Mouse (Mus musculus): ENCODE data around the gene E2f1.

The E2f1 gene

DNA sequence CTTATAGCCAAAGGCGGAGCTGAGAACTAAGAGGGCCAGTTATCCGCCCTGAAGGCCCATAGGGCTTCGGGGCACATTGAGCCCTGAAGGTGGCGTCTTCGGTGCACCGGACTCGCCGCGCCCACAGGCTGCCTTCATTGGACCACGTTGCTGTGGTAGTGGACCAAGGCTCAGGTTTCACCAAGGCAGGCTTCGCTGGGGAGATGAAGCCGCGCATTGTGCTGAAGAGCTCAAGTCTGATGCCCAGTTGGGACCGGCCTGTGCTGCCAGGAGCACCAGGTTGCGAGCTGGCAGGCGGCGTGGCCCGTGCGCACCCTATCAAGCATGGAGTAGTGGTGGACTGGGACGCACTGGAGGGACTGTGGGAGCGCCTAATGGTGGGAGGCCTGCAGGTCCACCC is 17.8 kb downstream of the E2f1 start:
- no peak for DNase-seq (ENCODE audit: low read depth)

DNA sequence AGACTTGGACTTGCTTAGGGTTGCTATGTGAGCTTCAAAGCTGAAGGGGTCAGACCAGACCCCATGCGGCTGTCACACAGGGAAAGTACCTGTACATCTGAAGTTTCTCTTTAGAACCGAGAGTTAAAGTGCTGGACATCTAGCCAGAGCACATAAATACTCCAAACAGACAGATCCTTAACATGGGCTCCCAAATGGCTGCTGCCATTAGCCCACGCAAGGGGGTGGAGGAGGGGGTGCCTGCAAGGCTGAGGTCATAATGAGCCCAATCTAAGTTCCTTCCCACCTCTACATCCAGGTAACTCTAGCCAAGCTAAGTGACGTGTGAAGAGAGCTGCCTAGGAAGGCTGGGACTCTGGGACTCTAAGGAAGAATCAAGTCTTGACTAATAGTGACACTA is 18.2 kb downstream of the E2f1 start, which contains the start of gene Actl10:
Gene Actl10 (plus strand): TSS at position 301 of the 400 bp plus-strand sequence.
- DNase-seq (ENCODE audit: low read depth) = no peak

DNA sequence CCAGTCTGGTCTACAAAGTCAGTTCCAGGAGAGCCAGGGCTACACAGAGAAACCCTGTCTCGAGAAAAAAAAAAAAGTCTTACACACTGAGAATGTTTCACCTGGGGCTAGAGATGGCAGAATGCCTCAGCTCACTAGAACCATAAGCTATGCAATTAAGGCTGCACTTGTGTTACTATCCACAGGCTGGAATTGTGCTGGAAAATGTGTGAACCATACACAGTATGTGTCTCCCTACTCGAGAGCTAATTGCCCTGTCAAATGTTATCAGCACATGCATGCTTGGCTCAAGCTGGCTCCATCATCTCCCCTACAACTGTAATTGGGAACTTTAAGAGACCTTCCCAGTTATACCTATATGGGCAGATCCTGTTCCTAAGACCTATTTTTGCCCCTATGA is 18.8 kb downstream of the E2f1 start:
- DNase-seq (ENCODE audit: low read depth) = no peak

DNA sequence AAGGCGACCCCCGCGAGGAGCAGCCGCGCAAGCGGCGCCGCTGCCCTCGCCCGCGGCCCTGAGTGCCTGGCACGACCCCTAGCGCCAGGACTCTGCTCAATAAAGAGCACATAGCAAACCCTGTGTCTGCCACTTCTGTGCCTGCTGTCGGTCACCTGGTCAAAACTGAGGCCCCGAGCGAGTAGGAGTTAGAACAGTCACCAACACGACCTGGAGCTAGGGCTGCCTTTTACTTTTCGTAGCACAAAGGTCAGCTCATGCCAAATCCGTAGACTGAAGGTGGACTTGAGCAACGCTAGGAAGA is 19.9 kb downstream of the E2f1 start:
- no peak for DNase-seq (ENCODE audit: low read depth)

DNA sequence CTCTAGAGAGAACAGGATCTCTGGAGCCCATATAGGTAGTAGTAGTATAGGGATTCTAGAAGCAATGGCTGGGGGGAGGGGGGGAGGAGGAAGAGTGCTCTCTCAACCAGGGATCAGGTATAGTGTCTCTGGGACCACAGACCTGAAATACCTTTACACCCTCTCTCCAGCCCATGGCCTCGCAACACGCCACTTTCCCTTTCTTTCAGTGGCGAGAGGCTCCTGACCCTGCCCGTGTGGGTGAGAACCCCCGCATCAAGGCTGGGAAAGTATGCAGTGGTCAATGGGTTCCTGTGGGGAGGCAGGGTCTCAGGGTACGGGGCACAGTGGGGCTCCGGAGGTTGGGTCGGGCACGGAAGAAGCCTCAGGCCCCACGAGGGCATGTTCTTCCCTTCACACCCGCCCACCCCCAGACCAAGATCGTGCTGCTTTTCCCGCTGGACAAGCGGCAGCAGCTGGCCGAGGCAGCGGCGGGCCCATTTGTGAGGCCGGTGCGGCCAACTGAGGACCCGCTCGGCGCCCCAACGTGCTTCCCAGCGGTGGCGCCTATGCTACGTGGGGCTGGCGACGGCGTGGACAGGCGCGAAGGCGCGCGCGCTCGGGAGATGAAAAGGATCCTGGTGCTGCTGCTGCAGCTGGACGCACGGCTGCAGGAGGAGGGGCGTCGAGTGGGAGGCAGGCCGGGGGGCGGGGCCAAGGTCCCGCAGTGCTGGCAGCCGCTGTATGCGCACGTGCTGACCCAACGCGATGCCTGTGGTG is 20.4 kb downstream of the E2f1 start:
- no peak for DNase-seq (ENCODE audit: low read depth)

DNA sequence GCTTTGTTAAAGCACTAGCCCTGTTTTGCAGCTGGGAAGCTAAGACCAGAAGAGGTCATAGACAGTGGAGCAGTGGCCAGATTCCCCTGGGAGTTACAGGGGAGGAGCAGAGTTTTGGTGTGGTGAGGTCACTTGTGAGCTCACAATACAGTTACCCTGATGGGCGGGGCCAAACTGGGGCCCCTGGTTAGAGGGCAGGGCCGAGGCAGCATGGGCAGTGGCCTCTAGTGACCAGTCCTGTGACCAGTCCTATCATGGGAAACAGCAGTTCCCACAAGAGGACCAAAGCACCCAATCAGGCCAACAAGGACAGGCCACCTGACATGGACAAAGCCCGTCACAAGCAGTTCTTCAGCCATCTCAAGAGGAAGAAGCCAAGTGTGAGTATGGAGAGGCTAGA is 21.0 kb downstream of the E2f1 start:
- DNase-seq (ENCODE audit: low read depth) = no peak

DNA sequence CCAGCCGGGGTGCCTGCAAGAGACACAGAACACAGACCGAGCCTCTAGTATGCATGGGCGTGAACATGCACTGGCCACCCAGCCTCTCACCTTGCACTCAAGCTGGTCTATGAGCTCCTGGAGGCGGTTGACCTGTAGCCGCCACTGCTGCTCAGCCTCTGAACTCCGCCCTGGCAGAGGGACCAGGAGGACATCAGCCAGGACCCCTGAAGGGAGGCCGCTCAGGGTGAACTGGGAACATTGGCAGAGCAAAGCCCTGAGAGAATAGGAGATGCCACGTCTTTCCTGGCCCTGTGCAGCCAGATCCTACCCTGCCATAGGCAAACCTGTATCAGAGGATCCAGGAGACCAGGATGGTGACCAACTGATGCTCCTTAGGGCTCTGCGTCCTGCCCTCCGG is 23.0 kb downstream of the E2f1 start, which contains the start of gene 1700003F12Rik:
Gene 1700003F12Rik (plus strand): TSS at position 375 of the 400 bp plus-strand sequence.
- DNase-seq (ENCODE audit: low read depth) = no peak

DNA sequence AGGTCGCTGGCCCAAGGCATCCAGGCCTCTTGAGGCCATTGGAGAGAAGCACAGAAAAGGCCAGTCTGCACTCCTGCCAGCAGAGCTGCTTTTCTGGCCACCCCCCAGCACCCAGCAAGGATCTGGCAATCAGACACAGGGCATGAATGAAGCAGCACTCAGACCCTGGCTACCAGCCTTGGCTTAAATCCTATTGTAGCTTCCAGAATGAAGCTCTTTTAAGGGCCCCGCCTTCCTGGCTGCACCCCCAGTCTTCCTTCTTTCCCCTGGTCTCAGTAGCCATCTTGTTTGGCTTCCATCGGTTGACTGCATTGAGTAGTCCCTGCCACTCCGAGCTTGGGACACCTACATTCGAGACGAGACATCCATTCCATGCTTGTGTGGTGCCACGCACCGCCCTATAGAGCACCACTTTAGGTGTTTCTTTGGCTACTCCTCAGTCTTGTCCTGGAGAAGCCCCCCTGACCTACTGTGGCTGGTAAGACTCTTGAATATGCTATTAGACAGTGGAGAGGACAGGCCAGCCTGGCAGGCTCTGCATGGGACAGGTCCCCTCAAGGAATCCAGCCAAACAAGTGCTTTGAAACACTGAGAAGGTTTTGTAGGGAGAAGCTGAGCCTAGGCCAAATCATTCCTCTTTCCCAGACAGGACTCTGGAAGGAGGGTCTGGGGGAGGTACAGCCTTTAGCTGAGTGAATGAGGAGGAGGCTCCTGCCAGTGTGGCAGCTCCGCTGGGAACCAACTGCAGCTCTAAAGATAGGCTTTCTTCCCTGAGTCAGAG is 25.9 kb downstream of the E2f1 start:
- DNase-seq (ENCODE audit: low read depth) = peak; percentile 56

DNA sequence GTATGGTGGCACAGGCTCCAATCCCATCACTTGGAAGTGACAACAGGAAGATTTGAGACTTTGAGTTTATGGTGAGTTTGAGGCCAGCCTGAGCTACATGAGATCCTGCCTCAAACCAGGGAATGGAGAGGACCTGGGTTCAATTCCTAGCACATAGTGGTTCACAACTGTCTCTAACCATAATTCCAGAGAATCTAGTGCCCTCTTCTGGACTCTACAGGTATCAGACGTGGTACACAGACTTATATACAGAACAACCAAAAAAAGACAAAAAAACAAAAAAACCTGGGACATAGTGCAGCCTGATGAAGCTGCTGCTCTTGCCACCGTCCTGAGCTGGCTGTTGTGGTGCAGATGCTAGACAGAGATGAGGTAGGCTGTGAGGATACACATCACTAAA is 28.1 kb downstream of the E2f1 start:
- DNase-seq (ENCODE audit: low read depth) = no peak

DNA sequence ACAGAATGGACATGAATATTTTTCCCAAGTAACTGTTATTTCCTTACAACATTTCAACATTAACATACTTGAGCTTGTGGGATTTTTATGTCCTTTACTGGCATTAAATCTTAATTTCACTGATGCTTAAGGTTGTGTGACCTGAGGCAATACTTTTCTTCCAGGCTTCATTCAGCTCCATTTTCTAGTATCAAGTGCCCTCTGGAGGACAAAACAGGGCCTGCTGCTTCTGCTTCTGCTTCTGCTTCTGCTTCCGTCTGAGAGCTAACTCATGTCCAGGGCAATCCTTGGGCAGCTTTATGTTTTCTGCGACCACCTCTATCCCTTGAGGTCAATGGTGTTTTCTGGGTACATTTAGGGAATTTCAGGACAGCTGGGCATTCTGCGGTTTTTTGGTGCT is 30.0 kb downstream of the E2f1 start:
- no peak for DNase-seq (ENCODE audit: low read depth)

DNA sequence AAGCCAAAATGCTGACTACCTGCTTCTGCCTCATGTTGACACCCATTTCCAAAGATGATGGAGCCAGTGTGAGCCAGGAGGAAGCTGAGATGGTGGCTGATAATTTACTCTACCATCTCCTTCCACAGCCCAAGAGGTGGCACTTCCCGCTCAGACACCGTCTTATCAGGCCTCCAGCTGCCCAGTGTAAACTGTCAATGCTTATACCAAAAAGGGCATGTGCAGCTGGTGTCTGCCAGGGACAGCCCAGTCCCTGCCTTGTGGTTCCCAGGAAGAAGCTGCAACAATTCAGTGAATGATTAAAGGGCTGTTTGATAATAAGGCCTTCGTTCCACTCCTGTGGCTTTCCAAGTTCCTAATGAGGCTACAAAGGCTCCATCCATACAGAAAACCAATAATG is 31.0 kb downstream of the E2f1 start:
- no peak for DNase-seq (ENCODE audit: low read depth)

DNA sequence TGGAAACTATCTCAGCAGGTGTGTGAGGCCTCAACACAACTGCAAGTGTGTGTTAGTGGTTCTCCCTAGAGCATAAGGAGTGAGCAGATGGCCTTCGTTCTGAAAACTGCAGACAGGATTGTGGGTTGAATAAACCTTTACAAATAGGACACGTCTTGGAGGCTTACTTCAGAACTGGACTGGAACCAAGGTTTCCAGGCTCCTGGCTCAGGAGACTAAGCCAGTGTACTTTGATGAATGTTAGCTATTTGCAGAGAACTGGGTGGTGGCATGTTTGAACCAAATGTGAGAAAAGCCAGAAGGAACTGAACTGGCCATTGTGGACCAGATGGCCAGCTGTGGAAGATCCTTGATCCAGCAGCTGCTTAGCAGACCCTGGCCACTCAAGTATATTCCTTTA is 31.4 kb downstream of the E2f1 start:
- no peak for DNase-seq (ENCODE audit: low read depth)

DNA sequence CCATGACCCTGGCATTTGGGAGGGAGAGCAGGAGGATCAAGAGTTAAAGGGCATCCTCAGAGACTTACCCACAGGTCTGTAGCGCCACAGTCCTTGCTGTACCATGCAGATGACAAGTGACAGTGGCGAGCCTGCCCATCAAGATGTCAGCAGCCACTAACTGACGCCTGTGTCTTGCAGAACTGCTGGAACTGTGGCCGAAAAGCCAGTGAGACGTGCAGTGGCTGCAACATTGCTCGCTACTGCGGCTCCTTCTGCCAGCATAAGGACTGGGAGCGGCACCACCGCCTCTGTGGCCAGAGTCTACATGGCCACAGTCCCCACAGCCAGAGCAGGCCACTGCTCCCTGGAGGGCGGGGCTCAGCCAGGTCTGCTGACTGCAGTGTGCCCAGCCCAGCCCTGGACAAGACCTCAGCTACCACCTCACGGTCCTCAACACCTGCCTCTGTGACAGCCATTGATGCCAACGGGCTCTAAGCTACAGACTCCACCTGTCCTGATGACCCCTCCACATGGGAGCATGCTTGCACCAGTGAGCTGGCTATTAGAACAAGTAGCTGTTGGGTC is 34.9 kb downstream of the E2f1 start:
- DNase-seq (ENCODE audit: low read depth) = no peak

DNA sequence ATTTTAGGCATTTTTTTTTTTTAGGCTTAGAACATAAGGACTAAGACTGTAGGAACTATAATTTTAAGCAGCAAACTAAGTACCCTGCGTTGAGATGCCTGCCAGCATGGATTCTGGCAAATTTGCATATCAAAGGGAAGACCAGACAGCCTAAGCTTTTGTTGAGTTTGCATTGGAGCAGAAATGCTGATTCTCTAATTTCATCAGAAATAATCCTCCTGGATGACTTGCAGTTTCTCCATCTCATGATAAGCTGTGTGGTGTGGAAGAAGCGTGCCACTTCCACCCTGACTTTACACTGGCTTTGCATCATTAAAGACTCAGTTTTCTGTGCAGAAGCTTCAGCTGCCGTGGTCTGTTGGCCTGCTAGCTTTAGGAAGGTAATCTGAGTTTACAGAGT is 36.8 kb downstream of the E2f1 start:
- no peak for DNase-seq (ENCODE audit: low read depth)

DNA sequence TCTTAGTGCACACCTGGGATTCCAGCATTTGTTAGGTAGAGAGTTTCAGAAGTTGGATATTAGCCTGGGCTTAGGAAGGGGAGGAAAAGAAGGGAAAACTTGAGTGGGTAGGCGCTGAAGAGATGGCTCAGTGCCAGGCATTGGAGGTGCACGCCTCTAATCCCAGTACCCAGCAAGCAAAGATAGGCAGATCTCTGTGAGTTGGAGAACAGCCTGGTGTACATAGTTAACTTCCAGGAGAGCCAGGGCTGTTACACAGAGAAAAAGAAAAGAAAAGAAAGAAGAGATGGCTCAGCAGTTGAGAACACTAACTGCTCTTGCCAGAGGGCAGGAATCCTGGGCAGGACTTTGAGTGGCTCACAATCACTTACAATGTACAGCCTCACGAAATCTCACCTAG is 43.2 kb downstream of the E2f1 start:
- DNase-seq (ENCODE audit: low read depth) = no peak

DNA sequence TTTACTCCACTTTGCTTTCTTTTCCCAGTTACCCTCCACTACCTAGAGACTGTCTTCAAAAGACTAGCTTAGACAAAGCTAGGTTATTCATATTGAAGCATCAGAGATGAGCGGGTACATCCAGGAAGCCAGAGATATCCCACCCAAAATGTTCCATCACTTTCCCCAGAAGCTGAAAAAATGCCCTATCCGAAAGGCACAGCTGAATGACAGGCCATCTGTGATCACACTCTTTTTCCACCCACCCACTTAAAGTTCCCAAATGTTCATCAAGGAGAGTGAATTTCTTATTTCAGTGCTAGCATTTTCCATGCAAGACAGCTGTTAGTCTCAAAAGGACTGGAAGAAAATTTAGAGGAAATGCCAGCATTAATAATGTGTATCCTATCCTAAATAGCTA is 44.4 kb downstream of the E2f1 start:
- no peak for DNase-seq (ENCODE audit: low read depth)

DNA sequence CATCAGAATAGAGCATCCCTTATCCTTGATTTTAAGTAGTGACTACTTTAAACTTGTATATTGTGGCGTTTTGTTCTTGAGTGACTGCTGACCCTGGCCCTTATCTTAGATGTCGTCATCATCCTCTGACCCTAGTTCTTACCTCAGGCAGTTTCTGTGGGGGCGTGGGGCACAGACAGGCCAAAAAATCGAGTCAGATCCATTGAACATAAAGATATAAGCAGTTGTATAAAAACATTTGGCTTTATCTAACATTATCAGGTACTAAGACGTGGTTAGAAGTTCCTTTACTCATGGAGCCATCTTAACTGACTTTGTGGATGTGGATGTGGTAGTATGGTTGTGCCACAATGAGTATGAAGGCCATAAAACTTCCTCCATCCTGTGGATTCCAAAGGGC is 47.4 kb downstream of the E2f1 start:
- no peak for DNase-seq (ENCODE audit: low read depth)

DNA sequence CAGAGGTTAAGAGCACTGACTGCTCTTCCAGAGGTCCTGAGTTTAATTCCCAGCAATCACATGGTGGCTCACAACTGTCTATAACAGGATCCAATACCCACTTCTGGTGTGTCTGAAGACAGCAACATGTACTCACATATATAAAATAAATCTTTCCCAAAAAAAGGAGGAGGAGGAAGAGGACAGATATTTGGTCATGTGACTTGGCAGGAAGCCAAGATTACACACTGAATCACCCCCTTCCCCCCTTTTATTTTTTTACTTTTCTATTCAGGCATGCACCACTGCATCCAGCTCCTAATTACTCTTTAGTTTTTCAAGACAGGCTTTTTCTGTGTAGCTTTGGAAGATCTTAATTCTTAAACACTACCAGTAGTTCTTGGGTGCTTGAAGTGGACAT is 48.2 kb downstream of the E2f1 start:
- no peak for DNase-seq (ENCODE audit: low read depth)

DNA sequence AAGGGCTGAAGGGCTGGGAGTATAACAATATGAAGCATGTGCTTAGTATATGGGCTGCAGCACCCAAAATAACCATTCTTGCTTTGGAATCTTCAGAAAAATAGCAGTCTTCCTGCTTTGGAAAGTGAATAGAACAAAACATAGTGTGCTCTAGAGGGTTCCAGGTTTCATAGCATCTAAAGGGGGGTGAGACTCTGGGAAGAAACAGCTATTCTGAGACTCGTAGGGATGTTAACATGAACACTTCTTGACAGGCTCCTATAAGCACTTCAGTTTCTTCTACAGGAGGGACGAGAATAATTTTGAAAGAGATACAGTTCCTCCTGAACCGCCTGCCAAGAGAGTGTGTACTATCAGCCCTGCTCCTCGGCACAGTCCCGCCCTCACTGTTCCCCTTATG is 52.3 kb downstream of the E2f1 start:
- DNase-seq (ENCODE audit: low read depth) = no peak

DNA sequence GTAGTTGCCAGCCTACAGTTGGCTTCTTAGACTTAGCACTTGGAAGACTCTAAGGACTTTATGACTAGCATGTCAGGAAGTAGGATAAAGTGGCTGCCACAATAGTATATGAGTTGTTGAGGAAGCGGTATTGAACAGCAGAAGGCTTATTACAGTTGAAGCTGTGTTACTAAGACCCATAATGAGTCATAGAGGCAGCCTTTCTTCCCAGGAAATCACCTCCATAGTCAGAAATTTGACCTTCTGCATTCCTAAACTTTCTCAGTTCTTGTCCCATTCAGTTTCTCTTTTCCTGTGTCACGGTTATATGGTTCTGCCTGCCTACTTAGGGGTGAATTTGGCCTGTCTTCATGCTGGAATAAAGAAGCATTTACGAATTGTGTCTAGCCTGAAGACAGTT is 52.7 kb downstream of the E2f1 start:
- no peak for DNase-seq (ENCODE audit: low read depth)

DNA sequence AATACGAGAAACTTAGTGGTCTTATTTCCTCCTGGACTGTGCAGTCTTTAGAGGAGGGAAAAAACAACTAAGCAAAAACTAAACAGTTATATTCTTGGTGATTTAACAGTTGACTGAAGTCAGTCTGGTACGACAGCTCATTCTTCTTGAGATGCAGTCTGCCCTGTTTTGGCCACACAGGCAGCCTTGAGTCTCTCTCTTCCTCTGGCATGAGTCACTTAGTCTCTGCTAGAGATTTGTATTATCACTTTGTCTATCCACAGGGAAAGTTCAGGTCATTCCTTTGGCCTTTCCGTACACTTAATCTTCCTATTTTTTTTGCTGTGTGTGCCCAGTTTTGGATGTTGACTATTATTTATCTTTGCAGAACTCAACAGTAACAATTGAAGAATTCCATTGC is 59.6 kb downstream of the E2f1 start:
- DNase-seq (ENCODE audit: low read depth) = no peak
